Mouse (Mus musculus) neural tube, postnatal 0 days (tissue): ENCODE results near the gene Taf9b. TPM values are rescaled to one million over a fixed set of nuclear protein-coding genes. Genes with fewer than 3 reads are reported as not detected.

Experiments used
- polyA plus RNA-seq: library from polyadenylated mRNA; unstranded; fragments of >200 nt; fragmentation: Nextera tagmentation; extraction: Ambion mirVana; gene quantifications from 2 replicates; pipeline ENCODE4 v1.2.1, GENCODE M21; 2015

The Taf9b gene
- polyA plus RNA-seq, result 28.5 and 30.6 TPM in 2 replicates

DNA sequence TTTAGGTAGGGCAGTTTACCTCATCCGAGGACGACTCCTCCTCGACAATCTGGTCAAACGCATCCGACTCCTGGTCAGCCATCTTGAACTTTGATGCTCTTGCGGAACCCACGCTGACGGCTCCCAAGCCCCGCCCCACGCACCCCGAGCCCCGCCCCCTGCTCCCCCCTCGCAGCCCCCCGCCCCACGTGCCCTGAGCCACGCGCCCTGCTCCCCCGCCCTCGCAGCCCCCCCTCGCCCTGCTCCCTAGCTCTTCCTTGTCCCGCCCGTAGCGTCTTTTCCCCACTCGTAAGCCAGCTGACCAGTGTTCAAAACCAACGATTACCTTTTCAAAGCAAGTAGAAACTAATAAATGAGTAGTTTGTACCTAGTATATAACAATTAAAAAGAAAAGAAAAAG is at the start of gene Taf9b:
TSS of gene Taf9b (minus strand) at position 101 of the 400 bp plus-strand sequence.

DNA sequence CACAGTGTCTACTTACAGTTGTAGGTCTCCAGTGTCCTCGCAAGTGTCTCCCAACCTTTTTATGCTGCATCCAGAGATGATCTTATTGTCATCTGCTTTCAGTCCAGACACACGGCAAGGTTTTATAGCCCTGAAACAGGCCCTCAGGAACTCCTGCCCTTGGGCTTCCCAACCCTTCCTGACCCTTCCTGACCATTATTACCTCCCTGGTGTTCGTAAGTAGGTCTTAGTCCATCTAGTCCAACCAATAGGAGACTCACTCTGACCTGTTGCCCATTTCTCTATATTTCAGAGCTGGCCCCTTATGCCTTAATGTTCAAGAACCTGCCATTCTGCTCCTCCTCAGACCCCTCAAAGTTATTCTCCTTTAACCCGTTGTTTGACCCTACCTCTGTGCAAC is 34.3 kb upstream of the Taf9b start, which contains the start of gene Fnd3c2:
TSS of gene Fnd3c2 (minus strand) at position 101 of the 400 bp plus-strand sequence.

DNA sequence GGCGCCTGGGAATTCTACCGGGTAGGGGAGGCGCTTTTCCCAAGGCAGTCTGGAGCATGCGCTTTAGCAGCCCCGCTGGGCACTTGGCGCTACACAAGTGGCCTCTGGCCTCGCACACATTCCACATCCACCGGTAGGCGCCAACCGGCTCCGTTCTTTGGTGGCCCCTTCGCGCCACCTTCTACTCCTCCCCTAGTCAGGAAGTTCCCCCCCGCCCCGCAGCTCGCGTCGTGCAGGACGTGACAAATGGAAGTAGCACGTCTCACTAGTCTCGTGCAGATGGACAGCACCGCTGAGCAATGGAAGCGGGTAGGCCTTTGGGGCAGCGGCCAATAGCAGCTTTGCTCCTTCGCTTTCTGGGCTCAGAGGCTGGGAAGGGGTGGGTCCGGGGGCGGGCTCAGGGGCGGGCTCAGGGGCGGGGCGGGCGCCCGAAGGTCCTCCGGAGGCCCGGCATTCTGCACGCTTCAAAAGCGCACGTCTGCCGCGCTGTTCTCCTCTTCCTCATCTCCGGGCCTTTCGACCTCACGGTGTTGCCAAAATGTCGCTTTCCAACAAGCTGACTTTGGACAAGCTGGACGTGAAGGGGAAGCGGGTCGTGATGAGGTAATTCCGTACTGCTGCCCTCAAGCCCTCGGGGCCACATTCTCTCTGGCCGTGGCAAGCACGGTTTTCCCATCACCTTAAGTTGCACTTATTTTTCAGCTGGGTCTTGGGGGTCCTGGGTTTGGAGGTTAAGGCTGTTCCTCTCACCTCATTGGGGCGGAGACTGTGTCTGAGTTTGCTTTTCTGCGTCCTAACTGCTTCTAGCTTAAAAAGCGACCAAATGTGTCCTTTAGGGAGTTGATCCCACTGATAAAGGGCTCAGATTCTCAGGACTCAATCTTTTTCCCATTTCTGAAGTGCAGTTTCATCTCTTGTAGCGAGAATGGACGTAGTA is 34.0 kb downstream of the Taf9b start, which contains the start of gene Pgk1:
TSS of gene Pgk1 (plus strand) at position 388 of the 937 bp plus-strand sequence.

Other genes starting within 250 kb of the Taf9b start
- 17.2 and 18.3 TPM in 2 replicates for gene Magt1, start 209.3 kb downstream of the Taf9b start, polyA plus RNA-seq
- 560 and 579 TPM in 2 replicates for gene Cox7b, start 205.5 kb downstream of the Taf9b start, polyA plus RNA-seq
- 4.7 and 5.0 TPM in 2 replicates for gene Atp7a, start 193.9 kb downstream of the Taf9b start, polyA plus RNA-seq
- gene Tlr13, start 78.0 kb downstream of the Taf9b start, polyA plus RNA-seq, result 0.24 and 0.41 TPM in 2 replicates
- gene Pgk1, start 34.1 kb downstream of the Taf9b start, polyA plus RNA-seq, result 278 and 282 TPM in 2 replicates
- gene Fnd3c2, start 34.2 kb upstream of the Taf9b start, polyA plus RNA-seq, result not detected in 2 replicates